Mouse (Mus musculus) B cell, adult (primary cell): ENCODE data around the gene Khdc4. TPM values are rescaled to one million over a fixed set of nuclear protein-coding genes. Genes with fewer than 3 reads are reported as not detected.

ENCODE experiments used
- total RNA-seq: library from RNA; stranded (reverse); gene quantifications from 4 replicates; pipeline ENCODE4 v1.2.4, GENCODE M21; 2023; ENCODE audit not compliant: inconsistent age

Khdc4 gene
- 105 to 118 TPM (median 110 TPM) in 4 replicates for total RNA-seq

DNA sequence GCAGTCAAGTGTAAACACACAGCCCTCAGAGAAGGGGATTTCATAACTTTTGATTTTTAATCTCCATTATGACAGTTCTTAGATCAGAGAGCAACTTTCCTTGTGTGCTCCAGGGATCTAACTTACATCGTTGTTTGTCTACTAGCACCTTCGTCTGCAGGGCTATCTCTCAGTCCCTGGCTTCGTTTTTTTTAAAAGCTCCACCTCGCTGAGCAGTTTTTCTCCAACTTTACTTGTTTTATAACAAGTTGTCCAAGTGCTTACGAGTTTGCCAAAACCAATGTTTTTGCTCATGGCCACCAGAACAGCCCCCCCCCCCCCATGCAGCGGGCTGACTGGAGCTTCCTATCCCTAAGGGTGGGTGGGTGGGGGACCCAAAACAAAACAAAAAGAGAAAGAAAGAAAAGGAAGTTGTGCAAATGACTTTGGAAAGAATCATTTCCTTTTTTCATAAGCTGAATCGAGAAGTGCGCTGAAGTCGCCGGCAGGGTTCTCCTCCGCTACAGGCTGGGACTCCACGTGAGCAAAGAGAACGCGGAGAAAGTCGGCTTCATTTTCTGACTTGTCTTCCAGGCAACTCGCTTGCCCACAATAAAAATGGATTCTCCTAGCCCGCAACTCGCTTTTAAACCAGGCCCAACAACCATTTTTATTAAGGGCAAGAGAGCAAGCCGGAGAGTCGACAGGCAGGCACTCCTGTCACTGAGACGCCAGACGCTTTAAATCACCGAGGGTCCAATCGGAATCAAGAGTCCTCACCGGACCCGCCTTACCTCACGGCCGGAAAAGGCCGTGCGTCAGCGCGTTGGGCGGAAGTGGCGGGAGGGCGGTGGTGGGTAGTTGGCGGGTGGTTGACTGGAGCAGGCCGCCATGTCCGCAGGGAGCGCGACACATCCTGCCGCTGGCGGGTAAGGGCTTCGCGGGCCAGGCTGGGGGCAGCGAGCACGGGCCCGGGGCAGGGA, at the start of gene Khdc4:
Gene Khdc4, plus strand, starts transcription at position 824 of the 962 bp plus-strand sequence.

DNA sequence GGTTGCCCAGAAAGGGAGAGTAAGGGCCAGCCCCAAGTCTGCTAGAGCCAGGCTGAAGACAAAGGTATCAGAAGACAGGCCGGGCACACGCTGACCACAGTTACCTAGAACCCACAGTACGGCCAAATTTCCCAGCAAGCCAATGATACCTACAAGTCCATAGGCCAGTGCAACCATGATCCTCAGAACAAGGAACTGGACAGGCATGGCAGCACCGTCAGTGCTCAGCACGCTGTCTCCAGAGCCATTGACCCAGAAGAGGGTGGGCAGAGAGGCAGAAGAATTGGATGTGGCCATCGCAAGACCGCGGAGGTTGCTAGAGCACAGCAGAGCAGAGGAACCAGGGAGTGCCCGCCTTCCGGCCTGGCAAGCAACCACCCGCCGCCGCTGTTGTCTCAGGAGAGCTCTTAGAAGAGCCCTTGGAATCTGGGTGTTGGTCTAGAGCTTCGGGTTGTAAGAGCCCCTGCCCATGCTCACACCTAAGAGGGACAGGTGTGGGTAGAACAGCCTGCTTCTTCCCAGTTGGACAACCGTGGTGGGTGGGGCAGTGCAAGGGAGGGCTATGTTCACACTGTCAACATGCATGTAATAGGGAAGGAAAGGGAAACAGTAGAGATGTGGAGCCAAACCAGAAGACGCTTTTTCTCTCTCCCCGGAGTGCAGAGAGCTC, 32.6 kb upstream of the Khdc4 start, which contains the start of gene Rxfp4:
Gene Rxfp4, minus strand, starts transcription at position 297 of the 670 bp plus-strand sequence.

DNA sequence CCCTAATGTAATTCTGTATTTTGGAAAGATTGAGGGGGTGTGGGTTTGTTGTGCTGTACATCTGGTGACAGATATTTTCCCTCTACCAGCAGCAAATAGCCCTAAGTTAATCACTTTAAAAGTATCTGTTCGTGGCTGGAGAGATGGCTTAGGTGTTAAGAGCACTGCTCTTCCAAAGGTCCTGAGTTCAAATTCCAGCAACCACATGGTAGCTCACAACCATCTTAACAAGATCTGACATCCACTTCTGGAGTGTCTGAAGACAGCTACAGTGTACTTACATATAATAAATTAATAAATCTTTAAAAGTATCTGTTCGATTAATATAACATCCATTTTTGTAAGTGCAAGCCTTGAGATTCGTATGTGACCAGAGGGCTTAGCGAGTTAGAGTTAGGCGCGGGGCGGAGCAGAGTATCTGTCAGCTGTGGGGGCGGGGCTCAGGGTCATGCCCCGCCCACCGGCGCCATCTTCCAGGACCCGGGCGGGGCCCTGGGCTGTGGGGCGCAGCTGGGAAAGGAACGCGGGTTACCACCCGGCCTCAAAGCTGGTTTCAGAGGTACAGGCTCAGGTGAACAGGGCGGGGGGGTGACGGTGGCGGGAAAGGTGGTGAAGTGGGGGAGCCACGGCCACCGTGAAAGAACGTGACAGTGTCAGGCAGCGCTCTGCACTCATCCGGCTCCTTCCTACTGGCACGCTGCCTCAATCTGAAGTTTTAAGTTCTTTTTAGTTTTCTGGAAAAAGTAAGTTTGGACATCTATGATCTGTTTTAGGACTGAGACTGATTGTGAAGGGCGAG, 31.0 kb downstream of the Khdc4 start, which contains the start of gene Rit1:
Gene Rit1, plus strand, starts transcription at position 440 of the 799 bp plus-strand sequence.

Other genes with a start within 250 kb of the Khdc4 start
- gene Sema4a, start 224.6 kb upstream of the Khdc4 start, total RNA-seq, result 0.63 to 2.2 TPM (median 1.6 TPM) in 4 replicates
- 18.4 to 22.9 TPM (median 21.7 TPM) in 4 replicates for gene Lmna, start 175.8 kb upstream of the Khdc4 start, total RNA-seq
- 1.1 to 1.6 TPM (median 1.4 TPM) in 4 replicates for gene Mex3a, start 153.4 kb upstream of the Khdc4 start, total RNA-seq
- gene Rab25, start 137.5 kb upstream of the Khdc4 start, total RNA-seq, result 0.70 to 1.9 TPM (median 0.86 TPM) in 4 replicates
- 99.1 to 111 TPM (median 105 TPM) in 4 replicates for gene Lamtor2, start 132.7 kb upstream of the Khdc4 start, total RNA-seq
- gene Ubqln4, start 132.0 kb upstream of the Khdc4 start, total RNA-seq, result 42.9 to 49.4 TPM (median 47.2 TPM) in 4 replicates
- 60.6 to 67.5 TPM (median 65.5 TPM) in 4 replicates for gene Ssr2, start 109.9 kb upstream of the Khdc4 start, total RNA-seq
- 231 to 252 TPM (median 239 TPM) in 4 replicates for gene Arhgef2, start 79.8 kb upstream of the Khdc4 start, total RNA-seq
- not detected in 4 replicates for gene Rxfp4, start 32.7 kb upstream of the Khdc4 start, total RNA-seq
- 28.5 to 37.3 TPM (median 33.7 TPM) in 4 replicates for gene Rit1, start 31.0 kb downstream of the Khdc4 start, total RNA-seq
- 3.2 to 4.4 TPM (median 3.9 TPM) in 4 replicates for gene Syt11, start 89.4 kb downstream of the Khdc4 start, total RNA-seq
- 69.9 to 75.0 TPM (median 71.3 TPM) in 4 replicates for gene Gon4l, start 149.4 kb downstream of the Khdc4 start, total RNA-seq
- 11.4 to 14.8 TPM (median 13.5 TPM) in 4 replicates for gene Msto1, start 228.2 kb downstream of the Khdc4 start, total RNA-seq